Mouse (Mus musculus) liver, adult 2 months (tissue): ENCODE measurements around the gene Traf3ip1.

Source experiments
- CTCF ChIP-seq: fragments of 200-500 bp; IDR thresholded peaks from 2 replicates; pipeline ENCODE4 v1.5.1; 2011; ENCODE audit warnings: low read depth, low read length, control low read depth
- POLR2A ChIP-seq: fragments of 200-500 bp; IDR thresholded peaks from 2 replicates; pipeline ENCODE4 v1.6.1; 2011; ENCODE audit warnings: low read length, control low read depth; ENCODE audit not compliant: insufficient read depth; ENCODE audit errors: extremely low read depth

DNA sequence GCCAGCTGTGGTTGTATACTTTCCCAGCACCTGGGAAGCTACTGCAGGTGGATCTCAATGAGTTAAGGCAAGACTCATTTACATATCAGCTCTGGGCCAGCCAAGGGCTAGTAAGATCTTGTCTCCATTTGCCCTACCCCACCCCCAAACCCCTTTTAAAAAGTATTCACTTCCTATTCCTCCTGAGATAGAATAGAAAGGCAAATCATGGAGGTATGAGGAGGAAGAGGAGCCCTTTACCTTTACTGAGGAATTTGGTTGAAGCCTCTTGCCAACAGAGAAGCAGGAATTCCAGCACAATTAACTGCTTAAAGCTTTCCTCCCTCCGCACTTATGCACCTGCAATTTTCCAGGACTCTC is 44.1 kb downstream of the Traf3ip1 start:
- TF ChIP-seq CTCF (no peak), POLR2A (no peak)
